Mouse (Mus musculus) MEL (cell line): ENCODE measurements around the gene Cdh4.

Experiments
- ELF1 ChIP-seq: IDR thresholded peaks from 2 replicates; pipeline ENCODE4 v1.6.1; 2014; ENCODE audit warnings: low read depth, mild to moderate bottlenecking, inconsistent platforms, low read length, improper control_type of control experiment, moderate library complexity
- EP300 ChIP-seq, 2 experiments: IDR thresholded peaks; 2 replicates each; pipeline ENCODE4 v1.6.1; 2011; ENCODE audit warnings: improper control_type of control experiment in 2 of 2, low read length in 2 of 2, low read depth in 1 of 2, mild to moderate bottlenecking in 1 of 2
- GATA1 ChIP-seq: IDR thresholded peaks from 2 replicates; pipeline ENCODE4 v1.6.1; 2011; ENCODE audit warnings: low read depth, low read length, improper control_type of control experiment
- POLR2A ChIP-seq, 2 experiments: IDR thresholded peaks; 2 replicates each; pipeline ENCODE4 v1.6.1; 2011 to 2012; ENCODE audit warnings: low read length in 2 of 2, mild to moderate bottlenecking in 2 of 2, control low read depth in 1 of 2, improper control_type of control experiment in 1 of 2, low read depth in 1 of 2, moderate library complexity in 1 of 2; ENCODE audit not compliant: control insufficient read depth in 1 of 2, insufficient read depth in 1 of 2, poor library complexity in 1 of 2
- UBTF ChIP-seq: IDR thresholded peaks from 2 replicates; pipeline ENCODE4 v1.6.1; 2012; ENCODE audit warnings: low read depth, mild to moderate bottlenecking, inconsistent platforms, low read length, improper control_type of control experiment, moderate library complexity, borderline replicate concordance; ENCODE audit not compliant: insufficient read depth

DNA sequence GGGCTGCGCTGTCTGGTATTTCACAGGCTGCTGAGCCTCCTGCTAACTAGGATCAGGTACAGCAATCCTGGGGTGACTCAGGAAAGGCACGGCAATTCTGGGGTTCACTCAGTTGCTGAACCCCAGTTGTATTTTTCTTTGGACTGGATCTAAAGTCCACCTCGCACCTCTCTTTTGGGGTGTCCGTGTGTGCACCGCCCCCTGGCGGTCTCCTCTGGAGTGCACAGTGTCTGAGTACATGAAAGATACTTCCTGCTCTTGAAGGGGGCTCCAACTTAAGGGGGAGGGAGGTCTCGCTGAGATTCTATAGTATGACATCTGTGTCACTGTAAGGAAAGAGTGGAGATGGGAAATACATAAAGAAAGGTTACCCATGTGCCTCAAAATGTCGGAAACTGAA is 286.8 kb downstream of the Cdh4 start:
- TF ChIP-seq UBTF (no peak), POLR2A (IDR thresholded peaks at IDR 0.05; ENCODE audit: control insufficient read depth in 1 of 2, insufficient read depth in 1 of 2, low read depth in 1 of 2, low read length in 2 of 2, poor library complexity in 1 of 2) (no peak), GATA1 (no peak), ELF1 (no peak), EP300 (IDR thresholded peaks at IDR 0.05; ENCODE audit: low read depth in 1 of 2, low read length in 2 of 2) (no peak)
